Mouse (Mus musculus) mesoderm, embryonic 11.5 days (tissue): ENCODE measurements around the gene Ptprq.
A peak's percentile ranks its signal among the peaks of the same experiment; 100 is the strongest.

Experiments
- DNase-seq: peaks from one replicate; pipeline ENCODE4 v3.0.0-alpha.2; 2012; ENCODE audit warnings: low read depth, low spot score

Ptprq gene

DNA sequence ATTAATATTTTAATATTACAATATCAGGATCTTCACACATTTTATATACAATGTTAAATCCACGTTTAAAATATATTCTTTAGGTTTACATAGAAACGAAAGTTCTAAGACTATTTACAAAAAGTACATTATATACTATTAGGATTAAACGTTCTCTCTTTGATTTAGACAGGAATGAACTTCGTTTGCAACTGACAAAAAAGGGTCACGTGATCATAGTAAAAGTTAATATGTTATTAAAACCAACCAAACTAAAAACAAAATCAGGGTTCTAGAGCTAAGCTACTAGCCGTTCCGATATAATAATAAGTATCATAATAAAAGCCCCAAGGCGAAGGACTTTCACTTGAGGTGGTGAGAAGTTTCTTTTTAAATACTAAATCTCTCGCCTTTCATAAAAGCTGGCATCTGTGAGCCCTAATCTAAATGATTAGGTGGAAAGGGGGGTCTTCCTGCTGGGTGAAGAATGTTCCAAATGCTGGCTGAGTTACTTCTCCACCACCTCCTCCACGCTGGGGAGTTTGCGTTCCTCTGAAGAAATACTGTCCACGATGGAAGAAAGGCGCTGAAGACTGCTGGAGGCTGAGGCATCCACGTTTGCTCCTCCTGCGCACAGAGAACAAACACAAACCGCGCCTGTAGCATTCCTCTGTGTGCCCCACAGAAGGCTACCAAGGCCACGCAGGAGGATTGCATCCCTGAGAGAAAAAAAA, 226.8 kb downstream of the Ptprq start:
- DNase-seq: no peak

DNA sequence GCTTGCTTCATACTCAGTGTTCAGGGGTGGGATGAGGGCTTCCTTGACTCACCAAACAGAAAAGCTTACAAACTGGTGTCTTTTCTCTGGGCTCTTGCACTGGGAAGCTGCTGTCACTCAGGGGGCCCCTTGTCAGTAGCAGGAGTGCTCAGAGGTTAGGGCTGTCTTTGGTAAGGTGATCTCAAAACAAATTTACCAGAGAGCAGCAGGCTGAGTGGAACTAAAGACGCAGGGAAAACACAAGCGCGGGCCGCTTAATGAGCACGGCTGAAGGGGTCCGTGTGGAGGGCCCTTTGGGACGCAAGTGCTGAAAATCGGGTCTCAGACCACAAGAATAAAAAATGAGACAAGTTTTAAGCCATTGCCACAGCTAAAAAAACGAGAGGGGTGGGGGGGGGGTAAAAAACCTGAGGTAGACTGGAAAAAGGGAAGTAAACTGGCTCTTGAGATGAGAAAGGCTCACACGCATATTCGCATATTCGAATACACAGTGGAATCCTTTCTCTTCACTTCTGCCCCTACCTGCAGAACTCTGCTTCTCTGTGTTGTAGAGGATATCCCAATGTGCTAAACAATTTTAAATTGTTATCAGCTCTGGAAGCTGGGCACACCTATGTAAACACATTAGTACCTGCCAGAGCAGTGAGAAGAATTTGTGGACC, 231.1 kb downstream of the Ptprq start:
- DNase-seq: no peak

DNA sequence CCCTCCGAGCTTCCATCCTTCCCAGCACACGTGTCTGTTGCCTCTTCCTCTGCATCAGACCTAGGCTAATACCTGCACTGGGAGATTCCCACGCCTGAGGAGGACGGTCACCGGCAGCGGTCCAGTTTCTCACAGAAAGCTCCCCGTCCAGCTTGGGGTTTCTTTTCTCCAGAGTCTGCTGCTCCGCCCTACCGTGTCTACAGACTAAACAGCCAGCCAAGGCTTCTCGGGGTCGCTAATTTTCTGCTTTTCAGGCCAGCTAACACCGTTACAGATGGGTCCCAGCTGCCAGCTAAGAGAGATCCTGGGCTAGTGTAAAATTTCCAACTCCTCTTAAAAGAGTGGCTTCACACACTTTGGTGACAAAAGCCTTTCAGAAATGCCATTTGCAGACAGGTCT, 233.1 kb downstream of the Ptprq start:
- DNase-seq: no peak

DNA sequence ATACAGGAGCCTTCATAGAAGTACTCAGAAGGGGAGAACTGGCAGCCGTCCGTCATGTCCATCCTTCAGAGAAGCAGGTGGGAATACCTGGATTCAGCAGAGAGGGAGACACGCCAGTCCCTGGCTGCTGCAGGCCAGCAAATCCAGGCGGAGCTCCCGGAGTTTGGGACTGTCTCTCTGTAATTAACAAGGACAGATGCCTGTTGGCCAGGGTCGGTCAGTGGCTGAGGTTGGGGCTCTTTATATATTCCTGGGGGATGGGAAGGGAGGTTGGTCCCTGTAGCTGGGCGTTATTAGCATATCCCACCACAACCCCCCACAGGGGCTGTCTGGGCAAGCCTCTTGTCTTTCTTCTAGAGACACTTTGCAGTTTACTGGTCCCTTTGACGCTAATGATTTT, 234.0 kb downstream of the Ptprq start, which contains the start of gene Myf5:
TSS of gene Myf5 (minus strand) at position 265 of the 400 bp plus-strand sequence.
- no peak for DNase-seq

DNA sequence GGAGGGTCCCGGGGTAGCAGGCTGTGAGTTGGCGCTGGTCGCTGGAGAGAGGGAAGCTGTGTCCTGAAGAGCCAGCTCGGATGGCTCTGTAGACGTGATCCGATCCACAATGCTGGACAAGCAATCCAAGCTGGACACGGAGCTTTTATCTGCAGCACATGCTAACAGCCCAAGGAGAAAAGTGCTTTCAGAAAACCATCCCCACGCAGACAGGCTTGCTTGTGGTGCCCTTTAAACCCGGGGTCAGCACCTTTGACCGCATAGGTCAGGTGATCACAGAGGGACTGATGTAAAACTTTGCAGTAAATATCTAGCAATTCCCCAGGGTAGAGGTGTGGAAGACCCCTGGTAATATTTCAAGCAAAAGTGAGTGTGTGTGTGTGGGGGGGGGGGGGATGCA, 235.8 kb downstream of the Ptprq start:
- peak; percentile 65 for DNase-seq

DNA sequence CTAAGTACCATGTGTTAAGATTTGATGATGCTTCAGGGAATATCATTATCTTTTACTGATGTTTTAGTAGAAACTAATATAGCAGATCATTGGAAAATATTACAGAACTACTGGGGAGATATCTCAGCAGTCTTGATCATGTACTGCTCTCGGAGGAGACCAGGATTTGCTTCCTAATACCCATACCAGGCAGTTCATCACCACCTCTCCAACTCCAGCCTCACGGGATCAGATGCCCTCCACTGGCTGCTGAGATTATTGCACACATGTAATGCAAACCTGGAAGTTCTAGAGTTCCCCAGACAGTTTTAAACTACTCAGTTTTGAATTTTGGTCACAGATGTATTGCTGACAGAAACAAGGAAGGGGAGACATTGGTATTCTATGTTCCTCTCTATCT, 246.4 kb downstream of the Ptprq start:
- no peak for DNase-seq

DNA sequence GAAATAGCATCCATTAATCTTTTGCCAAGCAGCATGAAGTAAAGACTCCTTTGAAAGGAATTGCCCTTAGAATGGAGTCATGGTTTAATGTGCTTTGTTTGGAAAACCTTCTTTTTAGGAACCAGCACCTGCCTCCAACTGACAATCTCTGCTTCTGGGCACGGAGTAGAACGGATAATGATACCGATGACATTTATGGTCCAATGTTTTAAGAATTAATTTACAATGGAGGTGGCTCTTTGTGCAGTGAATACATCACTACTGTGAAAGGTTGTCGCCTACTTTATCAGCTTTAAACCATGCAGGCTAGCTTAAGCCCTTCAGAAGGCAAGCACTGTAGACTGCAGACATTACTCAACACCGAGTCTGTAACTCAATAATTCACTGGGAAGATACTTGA, 248.1 kb downstream of the Ptprq start:
- no peak for DNase-seq

DNA sequence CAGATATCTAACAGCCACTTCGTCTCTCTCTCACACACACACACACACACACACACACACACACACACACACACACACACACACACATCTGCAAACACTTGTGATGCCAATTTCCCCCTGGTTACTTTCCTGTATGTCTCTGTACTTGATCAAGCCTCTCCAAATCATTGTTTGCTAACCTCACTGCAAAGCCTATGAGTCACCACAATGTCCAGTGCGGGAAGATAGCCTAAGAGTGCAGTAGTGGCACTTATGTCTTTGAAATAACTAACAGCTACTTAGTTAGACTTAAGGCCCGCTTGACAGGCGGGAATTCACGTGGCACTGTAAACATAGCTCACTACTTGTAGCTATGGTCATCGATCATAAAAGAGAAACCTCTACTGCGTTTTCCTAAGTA, 252.0 kb downstream of the Ptprq start:
- DNase-seq: no peak
